Mouse (Mus musculus) kidney, adult 2 months (tissue): ENCODE data around the gene Tmem184a.

Experiments
- CTCF ChIP-seq: fragments of 200-500 bp; conservative IDR thresholded peaks from 2 replicates; pipeline ENCODE4 v1.5.1; 2011; ENCODE audit warnings: low read depth, mild to moderate bottlenecking, control low read depth, low read length, moderate library complexity, mixed read lengths; ENCODE audit not compliant: insufficient read depth, insufficient read length
- POLR2A ChIP-seq: fragments of 200-500 bp; IDR thresholded peaks from one replicate; pipeline ENCODE4 v1.6.1; 2011; ENCODE audit warnings: low read depth, low read length, control low read depth

- TF ChIP-seq CTCF (no peak), POLR2A (no peak)
Measured at GRCm38 (mm10) chr5:139811677-139812397, 7.9 kb downstream of the Tmem184a start.
